Mouse (Mus musculus) urinary bladder, adult 2 months (tissue): ENCODE data around the gene Ctsq. TPM values are rescaled to one million over a fixed set of nuclear protein-coding genes. Genes with fewer than 3 reads are reported as not detected.
"Not testable (repeated sequence)": the region's sequence is repeated elsewhere in the genome, so short reads cannot be mapped to it uniquely, and the experiment has no call there.

Source experiments
- DNase-seq: peaks from one replicate; pipeline ENCODE4 v3.0.0; 2022; ENCODE audit warnings: low spot score
- polyA plus RNA-seq: library from polyadenylated mRNA; depleted of rRNA; stranded (reverse); fragments of >200 nt; gene quantifications from 2 replicates; pipeline ENCODE4 v1.2.3, GENCODE M21; 2012; rRNA removed

Ctsq gene
- polyA plus RNA-seq = not detected in 2 replicates

- no peak for DNase-seq
Measured at GRCm38 (mm10) chr13:61040531-61040930, at the start of gene Ctsq. Gene Ctsq (minus strand): TSS chr13:61040631.

DNA sequence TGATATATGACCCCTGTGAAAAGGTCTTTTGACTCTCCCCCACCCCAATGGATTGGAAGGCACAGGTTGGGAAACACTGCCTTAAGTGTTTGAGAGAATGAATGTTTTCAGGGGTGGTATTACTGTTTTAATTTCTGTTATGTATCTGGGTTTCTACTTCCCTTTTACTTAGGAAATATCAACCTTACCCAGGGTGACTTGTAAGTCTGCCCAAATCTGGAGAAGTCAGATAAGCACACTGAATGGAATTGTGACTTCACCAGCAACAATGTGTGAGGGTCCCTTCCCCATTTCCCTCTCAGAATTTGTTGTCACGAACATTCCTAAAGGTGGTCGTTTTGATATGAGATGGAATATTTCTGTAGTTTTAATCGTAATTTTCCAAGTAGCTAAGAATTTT is 17.6 kb downstream of the Ctsq start:
- DNase-seq = no peak

DNA sequence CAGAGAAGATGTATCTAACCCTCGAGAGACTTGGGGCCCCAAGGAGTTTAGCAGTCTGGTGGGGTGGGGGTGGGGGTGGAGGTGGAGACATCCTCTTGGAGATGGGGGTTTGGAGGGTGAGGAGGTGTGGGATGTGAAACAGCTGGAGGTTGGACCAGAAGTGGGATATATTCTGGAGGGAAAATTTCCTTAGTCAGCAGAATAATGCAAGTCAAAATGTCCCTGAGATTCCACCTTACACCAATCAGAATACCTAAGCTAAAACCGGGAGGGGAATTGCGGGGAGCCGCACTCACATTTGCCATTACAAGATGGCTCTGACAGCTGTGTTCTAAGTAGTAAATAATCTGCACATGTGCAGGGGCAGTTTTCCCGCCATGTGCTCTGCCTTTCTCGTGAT is 18.6 kb downstream of the Ctsq start:
- DNase-seq = no peak

GRCm38 (mm10) chr13:61010171-61010570 is 30.3 kb downstream of the Ctsq start:
- no peak for DNase-seq

GRCm38 (mm10) chr13:61005859-61006258 is 34.6 kb downstream of the Ctsq start, which contains the start of gene Ctsj:
Gene Ctsj (minus strand): TSS chr13:61005959.
- no peak for DNase-seq

DNA sequence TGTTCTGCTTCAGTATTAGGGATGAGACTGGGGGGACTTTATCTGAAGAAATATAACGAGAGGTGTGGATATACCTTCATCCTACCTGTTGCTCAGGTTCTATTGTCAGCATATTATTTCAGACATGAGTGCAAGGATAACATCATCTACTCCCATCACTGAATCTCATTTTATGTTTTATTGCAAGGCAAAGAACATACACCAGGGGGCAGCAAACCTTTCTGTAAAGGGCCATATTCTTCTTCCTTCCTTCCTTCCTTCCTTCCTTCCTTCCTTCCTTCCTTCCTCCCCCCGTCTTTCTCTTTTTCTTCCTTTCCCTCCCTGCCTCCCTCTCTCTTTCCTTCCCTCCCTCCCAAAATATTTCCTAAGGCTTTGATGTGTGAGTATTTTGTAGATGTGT is 42.8 kb downstream of the Ctsq start:
- DNase-seq = no peak

DNA sequence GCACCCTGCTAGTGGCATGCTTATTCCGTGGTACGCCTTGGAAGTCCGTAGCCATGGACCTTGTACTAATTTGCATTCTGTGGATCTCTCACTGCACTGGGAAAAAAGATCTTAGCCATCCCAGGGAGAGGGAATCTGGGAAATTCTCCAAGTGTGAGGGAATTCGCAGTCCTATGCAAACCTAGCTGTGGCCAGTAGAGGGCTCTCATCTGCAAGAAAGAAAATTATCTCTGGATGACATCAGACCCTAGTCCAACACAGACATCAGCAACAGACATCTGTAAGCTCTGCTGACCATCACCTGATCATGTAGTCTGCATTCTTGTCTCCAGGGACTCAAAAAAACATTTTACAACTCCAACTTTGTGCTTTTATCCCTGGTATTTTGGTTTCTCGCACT is 53.5 kb downstream of the Ctsq start:
- DNase-seq = not testable (repeated sequence)

Other genes with a start within 250 kb of the Ctsq start
- 0.25 TPM in 1 of 2 replicates, not detected in the other for gene Ctsll3, start 237.8 kb downstream of the Ctsq start, polyA plus RNA-seq
- gene 4930486L24Rik, start 176.2 kb downstream of the Ctsq start, polyA plus RNA-seq = 0.32 TPM in 2 replicates
- 0.27 and 0.32 TPM in 2 replicates for gene Gm49392, start 143.7 kb downstream of the Ctsq start, polyA plus RNA-seq
- gene Ctla2b, start 143.2 kb downstream of the Ctsq start, polyA plus RNA-seq = 4.5 and 7.3 TPM in 2 replicates
- gene Tpbpb, start 135.8 kb downstream of the Ctsq start, polyA plus RNA-seq = not detected in 2 replicates
- gene Gm49393, start 105.0 kb downstream of the Ctsq start, polyA plus RNA-seq = not detected in 2 replicates
- gene Gm49391, start 104.1 kb downstream of the Ctsq start, polyA plus RNA-seq = 6.3 and 7.0 TPM in 2 replicates
- gene Ctla2a, start 104.0 kb downstream of the Ctsq start, polyA plus RNA-seq = 25.8 and 35.2 TPM in 2 replicates
- 0.04 and 0.11 TPM in 2 replicates for gene Tpbpa, start 98.6 kb downstream of the Ctsq start, polyA plus RNA-seq
- gene Ctsj, start 34.7 kb downstream of the Ctsq start, polyA plus RNA-seq = not detected in 2 replicates
- gene Ctsr, start 123.6 kb upstream of the Ctsq start, polyA plus RNA-seq = not detected in 2 replicates
- not detected in 2 replicates for gene Cts6, start 162.8 kb upstream of the Ctsq start, polyA plus RNA-seq
- not detected in 2 replicates for gene Cts8, start 214.7 kb upstream of the Ctsq start, polyA plus RNA-seq
- gene Gm49398, start 248.2 kb upstream of the Ctsq start, polyA plus RNA-seq = not detected in 2 replicates